Mouse (Mus musculus): Measurements from ENCODE around the gene Baiap2. TPM values are rescaled to one million over a fixed set of nuclear protein-coding genes. Genes with fewer than 3 reads are reported as not detected.

Gene Baiap2
- total RNA-seq, 4 experiments from 2014 or later = 0.56 to 1.7 (median 1.2) TPM

- DNase-seq (ENCODE audit: low spot score in 2 of 2) = no peak
Measured at GRCm38 (mm10) chr11:120011114-120011760, 68.7 kb downstream of the Baiap2 start.

DNA sequence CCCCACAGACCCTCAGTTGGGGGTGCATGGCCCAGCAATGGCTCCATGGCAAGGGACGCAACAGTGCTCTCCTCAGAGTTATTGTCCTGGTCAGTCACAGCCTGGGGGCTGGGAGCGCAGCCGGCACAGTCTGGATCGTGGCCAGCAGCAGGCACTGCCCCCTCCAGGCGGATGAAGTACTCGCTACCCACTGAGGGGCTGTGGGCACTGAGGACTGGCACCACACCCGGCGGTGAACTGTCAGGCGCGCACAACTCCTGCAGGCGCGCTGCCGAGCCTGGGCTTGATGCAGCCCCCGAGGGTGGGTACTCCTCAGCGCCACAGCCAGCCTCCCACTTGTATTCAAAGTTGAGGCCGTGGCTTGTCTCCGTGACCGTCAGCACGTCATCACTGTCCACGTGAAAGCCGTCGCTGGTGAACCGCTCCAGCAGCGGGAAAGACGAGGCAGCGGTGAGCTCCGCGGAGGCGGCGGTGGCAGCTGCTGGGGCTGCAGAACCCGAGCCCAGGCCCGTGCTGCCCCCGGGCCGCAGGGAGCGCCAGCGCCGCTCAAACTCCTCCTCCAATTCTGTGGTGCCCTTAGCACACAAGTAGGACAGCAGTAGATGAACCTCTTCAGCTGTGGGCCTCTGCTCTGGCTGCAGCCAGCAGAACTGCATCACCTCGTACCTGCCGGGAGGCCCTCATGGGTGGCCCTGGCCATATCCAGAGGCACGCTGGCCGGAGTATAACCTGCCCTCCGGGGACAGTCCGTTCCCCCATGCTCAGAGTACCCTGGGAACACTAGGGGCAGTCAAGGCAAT is 69.4 kb downstream of the Baiap2 start:
- no peak for DNase-seq (ENCODE audit: low spot score in 2 of 2)

DNA sequence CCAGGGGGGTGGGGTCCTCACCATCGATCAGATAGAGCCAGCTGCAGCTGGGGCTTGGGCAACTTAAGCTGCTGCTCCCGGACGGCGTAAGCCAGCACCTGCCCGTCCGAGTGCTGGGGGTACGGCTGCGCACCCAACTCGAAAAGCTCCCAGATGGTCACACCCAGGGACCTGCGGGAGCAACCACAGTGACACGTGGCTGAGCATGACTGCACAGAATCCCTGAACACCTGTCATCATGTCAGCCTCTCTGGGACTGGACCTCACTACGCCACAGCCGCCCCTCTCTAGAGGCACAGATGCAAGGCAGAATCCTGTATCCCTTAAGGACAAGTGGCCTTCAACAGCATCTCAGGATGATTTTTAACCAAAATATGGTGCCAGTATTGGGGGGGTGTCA is 70.1 kb downstream of the Baiap2 start:
- no peak for DNase-seq (ENCODE audit: low spot score in 2 of 2)

DNA sequence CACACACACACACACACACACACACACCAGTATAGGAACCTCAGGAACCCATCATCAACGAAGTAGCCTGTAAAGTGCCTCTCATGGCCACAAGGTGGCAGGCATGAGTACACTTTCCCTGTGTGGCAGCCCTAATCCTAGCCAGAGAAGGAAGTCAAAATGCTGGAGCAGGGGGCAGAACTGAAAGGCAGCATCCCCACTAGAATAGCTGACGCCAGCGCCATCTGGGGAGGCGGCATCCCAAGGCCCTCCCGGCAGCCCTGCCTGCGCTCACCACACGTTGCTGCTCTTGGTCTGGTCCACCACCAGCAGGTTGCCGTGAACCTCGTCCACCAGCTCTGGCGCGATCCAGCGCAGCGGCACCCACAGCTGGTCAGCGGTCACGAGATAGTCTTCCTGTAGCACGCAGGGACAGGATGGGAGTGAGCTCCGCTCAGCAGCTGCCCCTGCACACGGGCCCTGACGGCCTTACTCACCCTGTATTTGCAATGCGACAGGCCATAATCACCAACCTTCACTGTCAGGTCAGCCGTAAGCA is 70.7 kb downstream of the Baiap2 start:
- DNase-seq (ENCODE audit: low spot score in 2 of 2) = peak; percentile 54 to 62

DNA sequence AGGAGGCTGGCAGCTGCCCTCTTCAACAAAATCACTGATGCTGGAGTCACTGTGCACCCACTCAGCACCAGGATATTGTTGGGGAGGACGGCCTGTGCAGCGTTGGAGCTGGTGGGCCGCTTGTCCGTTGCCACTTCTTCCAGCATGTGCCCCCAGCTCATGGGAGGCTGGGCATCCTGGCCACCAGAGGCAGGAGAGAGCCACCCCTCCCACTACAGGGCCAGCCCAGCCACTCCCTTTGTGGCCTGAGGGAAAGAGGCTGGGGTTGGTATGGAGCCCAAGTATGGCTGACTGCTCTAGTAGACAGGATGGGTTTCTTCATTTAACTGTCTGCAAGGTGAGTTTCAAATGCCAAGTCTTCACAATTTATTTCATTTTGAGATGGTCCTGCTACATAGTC is 72.2 kb downstream of the Baiap2 start:
- DNase-seq (ENCODE audit: low spot score in 2 of 2) = no peak

GRCm38 (mm10) chr11:120017011-120017410 is 74.4 kb downstream of the Baiap2 start:
- no peak for DNase-seq (ENCODE audit: low spot score in 2 of 2)

DNA sequence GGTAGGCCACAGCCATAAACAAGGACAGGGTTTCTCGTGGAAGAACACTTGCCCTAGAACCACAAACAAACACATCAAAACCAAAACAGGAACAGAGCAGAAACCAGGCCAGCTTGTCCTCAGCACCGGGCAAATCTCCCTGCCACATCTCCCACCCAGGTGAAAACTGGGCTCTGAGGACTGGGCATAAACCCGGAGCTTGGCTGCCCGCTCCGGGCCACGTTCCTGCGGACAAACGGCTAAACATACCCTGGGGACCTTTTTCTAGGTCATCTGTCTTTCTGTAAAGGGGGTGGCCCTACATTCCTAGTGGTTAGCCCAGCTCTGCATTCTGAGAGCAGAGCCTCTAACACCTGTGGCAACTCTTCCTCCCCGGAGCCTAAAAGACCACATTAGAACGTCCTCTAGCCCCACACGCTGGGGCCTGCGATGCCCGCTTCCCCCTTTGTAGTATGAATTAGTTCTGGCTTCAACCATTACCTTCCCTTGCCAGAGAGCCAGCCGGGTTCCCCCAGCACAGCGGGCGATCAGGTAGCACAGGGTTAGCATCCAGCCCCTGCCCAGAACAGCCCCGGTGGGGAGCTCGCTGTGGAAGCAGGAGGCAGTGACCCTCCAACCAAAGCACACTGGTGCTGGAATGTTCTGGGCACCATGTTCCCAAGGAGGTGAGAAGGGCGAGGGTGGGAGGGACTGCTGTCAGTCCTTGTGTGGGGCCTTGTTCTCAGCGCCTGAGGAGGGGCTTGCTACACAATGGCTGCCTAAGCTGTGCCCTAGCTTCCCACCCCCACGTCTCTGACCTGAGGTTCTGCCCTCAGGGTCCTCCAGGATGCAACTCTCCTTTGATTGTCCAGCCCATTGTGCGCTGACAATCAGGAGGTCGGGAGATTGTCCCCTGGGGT is 77.2 kb downstream of the Baiap2 start:
- DNase-seq (ENCODE audit: low spot score in 2 of 2) = no peak

DNA sequence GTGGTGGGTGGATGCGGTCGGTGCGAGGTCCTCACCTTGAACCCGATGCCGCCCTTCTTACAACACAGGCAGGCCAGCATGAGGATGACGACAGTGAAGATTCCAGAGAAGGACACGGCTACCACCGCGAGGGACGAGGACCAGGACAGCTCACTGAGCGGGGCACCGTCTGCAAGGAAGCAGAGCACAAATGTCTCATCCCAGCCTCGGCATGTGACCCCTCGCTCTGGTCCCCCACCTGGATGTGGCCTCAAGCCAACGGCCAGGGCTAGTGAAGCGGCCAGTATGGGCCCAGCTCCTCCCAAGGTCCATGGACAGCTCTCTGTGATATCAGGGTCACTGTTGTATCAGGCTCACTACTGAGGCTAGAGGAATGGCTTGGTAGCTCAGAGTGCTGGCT is 78.8 kb downstream of the Baiap2 start:
- no peak for DNase-seq (ENCODE audit: low spot score in 2 of 2)

DNA sequence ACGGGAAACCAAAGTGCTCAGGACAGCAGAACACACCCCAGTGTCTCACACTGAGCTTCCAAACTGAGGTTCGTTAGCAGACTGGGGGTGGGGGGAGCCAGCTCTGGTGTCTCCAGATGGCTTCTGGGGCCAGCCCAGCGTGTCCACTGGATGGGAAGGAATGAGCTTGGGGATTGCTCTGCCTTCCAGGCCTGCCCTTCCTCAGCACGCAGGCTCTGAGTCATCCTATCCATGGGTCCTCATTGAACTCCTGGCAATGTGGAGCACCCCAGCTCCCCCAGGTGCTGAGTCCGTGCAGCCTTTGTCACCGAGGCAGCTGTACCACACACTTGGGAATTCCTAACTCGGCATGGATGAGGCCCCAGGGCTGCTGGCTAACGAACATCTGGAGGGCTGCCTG is 79.7 kb downstream of the Baiap2 start:
- no peak for DNase-seq (ENCODE audit: low spot score in 2 of 2)

- DNase-seq (ENCODE audit: low spot score in 2 of 2) = no peak
Measured at GRCm38 (mm10) chr11:120022841-120023240, 80.3 kb downstream of the Baiap2 start.

DNA sequence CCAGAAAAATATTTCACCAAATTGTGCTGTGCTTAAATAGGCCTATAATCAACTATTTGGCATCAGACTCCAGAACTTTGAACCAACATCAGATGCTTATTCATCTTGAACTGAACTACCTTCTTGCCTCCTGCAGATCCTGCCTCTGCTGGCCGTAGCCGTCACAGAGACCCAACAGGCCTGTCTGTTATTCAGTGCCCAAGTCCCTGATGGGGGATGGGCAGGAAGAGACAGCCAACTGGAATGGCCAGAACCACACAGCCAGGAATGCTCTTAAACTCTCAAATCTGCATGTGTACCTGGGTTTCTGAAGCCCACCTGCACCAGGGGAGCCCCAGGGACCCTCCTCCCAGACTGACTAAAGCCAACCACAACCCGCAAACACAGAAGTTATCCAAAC is 84.4 kb downstream of the Baiap2 start:
- no peak for DNase-seq (ENCODE audit: low spot score in 2 of 2)

- no peak for DNase-seq (ENCODE audit: low spot score in 2 of 2)
Measured at GRCm38 (mm10) chr11:120028319-120029092, 85.9 kb downstream of the Baiap2 start.

GRCm38 (mm10) chr11:120029431-120030144 is 87.0 kb downstream of the Baiap2 start:
- DNase-seq (ENCODE audit: low spot score in 2 of 2) = no peak

- DNase-seq (ENCODE audit: low spot score in 2 of 2) = no peak
Measured at GRCm38 (mm10) chr11:120030145-120030901, 87.8 kb downstream of the Baiap2 start.

DNA sequence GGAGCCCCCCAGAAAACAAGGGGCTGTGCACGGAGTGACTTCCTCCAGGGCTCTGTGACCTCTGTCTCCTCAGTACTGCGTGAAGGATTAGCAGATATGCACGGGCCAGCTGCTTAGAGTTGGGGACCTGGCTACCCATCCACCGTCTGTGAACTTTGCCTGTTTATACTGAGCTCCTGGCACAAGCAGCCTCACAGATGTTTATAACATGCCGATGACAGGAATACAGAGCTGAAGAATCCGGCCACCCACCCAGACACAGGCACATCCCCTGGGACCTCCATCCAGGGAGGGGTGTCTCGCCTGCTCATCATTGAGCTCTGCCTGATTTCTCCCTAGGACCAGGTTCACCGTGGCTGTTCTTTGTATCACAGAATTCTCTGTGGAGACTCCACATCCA is 89.5 kb downstream of the Baiap2 start:
- no peak for DNase-seq (ENCODE audit: low spot score in 2 of 2)

- DNase-seq (ENCODE audit: low spot score in 2 of 2) = no peak
Measured at GRCm38 (mm10) chr11:120033473-120033872, 90.9 kb downstream of the Baiap2 start.

- DNase-seq (ENCODE audit: low spot score in 2 of 2) = no peak
Measured at GRCm38 (mm10) chr11:120034306-120034705, 91.7 kb downstream of the Baiap2 start.

DNA sequence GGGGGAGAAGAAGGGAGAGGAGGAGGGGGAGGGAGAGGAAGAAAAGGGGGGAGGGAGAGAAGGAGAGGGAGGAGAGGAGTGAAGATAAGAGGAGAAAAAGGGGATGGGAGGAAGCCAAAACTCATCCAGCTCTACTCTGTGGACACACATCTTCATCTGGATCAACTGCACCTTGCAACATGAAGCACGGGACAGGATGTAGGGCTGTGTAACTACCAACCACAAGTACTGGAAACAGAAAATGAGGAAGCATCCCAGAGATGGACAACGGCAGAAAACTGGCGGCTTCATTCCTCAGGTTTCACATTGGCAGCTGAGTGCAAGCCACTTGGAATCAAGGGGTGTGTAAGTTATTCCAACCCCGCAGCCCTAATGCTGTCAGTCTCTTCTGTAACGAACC is 92.2 kb downstream of the Baiap2 start:
- DNase-seq (ENCODE audit: low spot score in 2 of 2) = no peak

GRCm38 (mm10) chr11:120039581-120039980 is 97.0 kb downstream of the Baiap2 start:
- DNase-seq (ENCODE audit: low spot score in 2 of 2) = no peak

DNA sequence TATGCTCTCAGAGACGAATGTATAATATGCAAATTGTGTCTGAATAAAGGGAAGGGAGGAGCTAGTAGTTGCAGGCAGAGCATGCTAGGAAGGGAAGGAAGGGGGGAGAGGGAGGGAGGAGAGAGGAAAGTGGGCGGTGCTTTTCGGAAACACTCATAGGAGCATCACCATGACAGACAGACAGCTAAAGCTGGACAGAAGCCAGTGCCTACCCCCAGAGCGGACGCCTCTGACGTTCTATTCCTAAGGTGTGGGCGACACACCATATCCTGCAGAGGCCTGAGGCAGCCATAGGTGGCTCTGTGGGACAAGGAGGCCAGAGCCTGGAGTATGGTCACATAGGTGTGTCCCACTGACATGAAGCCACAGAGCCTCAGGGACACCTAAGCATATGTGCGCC is 97.9 kb downstream of the Baiap2 start:
- no peak for DNase-seq (ENCODE audit: low spot score in 2 of 2)

Measured in gastrocnemius, adult 8-10 months (tissue).